Mouse (Mus musculus) thymus, postnatal 36 days (tissue): ENCODE results near the gene Carmil2.
A peak's percentile ranks its signal among the peaks of the same experiment; 100 is the strongest.

Source experiments
- DNase-seq, 2 experiments: peaks; one replicate each; pipeline ENCODE4 v3.0.0; 2022; ENCODE audit warnings: mixed read lengths in 2 of 2

The Carmil2 gene

GRCm38 (mm10) chr8:105695080-105695780 is 9.2 kb downstream of the Carmil2 start:
- DNase-seq: no peak

- DNase-seq: peak in 1 of 2 experiments; percentile 30
Observed at GRCm38 (mm10) chr8:105697196-105697780, 11.2 kb downstream of the Carmil2 start.

GRCm38 (mm10) chr8:105698734-105699133 is 12.7 kb downstream of the Carmil2 start:
- DNase-seq: no peak

GRCm38 (mm10) chr8:105699488-105700215 is 13.6 kb downstream of the Carmil2 start:
- DNase-seq: no peak

GRCm38 (mm10) chr8:105700566-105700965 is 14.5 kb downstream of the Carmil2 start:
- peak in 1 of 2 experiments; percentile 67 for DNase-seq

- DNase-seq: peak; percentile 96 to 97
Observed at GRCm38 (mm10) chr8:105700966-105701824, 15.1 kb downstream of the Carmil2 start, which contains the start of the genes Acd and Pard6a. TSS of gene Acd (minus strand) at chr8:105701102. TSS of gene Pard6a (plus strand) at chr8:105701148.

- DNase-seq: peak in 1 of 2 experiments; percentile 39
Observed at GRCm38 (mm10) chr8:105702001-105702401, 15.9 kb downstream of the Carmil2 start.

- peak in 1 of 2 experiments; percentile 26 for DNase-seq
Observed at GRCm38 (mm10) chr8:105702731-105703415, 16.8 kb downstream of the Carmil2 start.

- no peak for DNase-seq
Observed at GRCm38 (mm10) chr8:105704146-105704812, 18.2 kb downstream of the Carmil2 start.

GRCm38 (mm10) chr8:105704955-105705354 is 18.9 kb downstream of the Carmil2 start:
- DNase-seq: no peak

- DNase-seq: no peak
Observed at GRCm38 (mm10) chr8:105706426-105706825, 20.4 kb downstream of the Carmil2 start.

GRCm38 (mm10) chr8:105707498-105708403 is 21.7 kb downstream of the Carmil2 start, which contains the start of the genes 4933405L10Rik and Enkd1:
TSS of gene 4933405L10Rik (plus strand) at chr8:105707655.
TSS of gene Enkd1 (minus strand) at chr8:105708210.
- peak; percentile 80 to 87 for DNase-seq

- peak in 1 of 2 experiments; percentile 22 for DNase-seq
Observed at GRCm38 (mm10) chr8:105708675-105709074, 22.6 kb downstream of the Carmil2 start.

- peak in 1 of 2 experiments; percentile 15 for DNase-seq
Observed at GRCm38 (mm10) chr8:105709317-105709716, 23.2 kb downstream of the Carmil2 start.

GRCm38 (mm10) chr8:105712286-105712685 is 26.2 kb downstream of the Carmil2 start:
- DNase-seq: no peak

- peak; percentile 83 to 87 for DNase-seq
Observed at GRCm38 (mm10) chr8:105714139-105714538, 28.1 kb downstream of the Carmil2 start.

GRCm38 (mm10) chr8:105715042-105715441 is 29.0 kb downstream of the Carmil2 start:
- no peak for DNase-seq

GRCm38 (mm10) chr8:105716302-105716945 is 30.4 kb downstream of the Carmil2 start:
- no peak for DNase-seq

GRCm38 (mm10) chr8:105719637-105720036 is 33.6 kb downstream of the Carmil2 start:
- DNase-seq: no peak
